ENCODE assay signal across 8 mouse cellular contexts in the genomic region with DNA sequence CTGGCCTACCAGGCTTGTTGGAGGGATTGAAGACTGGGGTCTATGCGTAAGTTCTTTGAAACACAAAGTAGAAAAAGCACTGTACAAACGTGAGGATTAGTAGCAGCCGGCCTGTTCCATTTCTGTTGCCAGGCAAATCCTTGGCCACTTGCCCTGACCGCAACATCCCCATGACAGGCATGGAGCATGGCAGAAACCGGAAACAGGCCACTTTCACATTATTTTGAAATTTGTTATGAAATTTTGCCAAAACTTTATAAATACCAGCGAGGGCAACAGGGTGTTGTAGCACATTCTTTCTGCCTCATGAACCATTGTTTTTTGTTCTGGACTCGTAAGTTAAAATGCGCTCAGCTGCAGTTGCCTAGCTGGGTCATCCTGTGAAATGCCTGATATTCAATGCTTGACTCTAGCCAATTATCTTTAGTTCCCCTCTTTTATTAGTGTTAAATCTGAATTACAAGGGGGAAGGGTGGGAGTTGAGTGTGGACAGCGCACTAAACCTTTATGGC.
DNase-seq lines count a peak whose midpoint lies in the region; ATAC-seq lines count a peak whose summit lies in the region.

No protein-coding gene starts in this region.

- no peaks in the 10 kb centered on the region for H3K27me3 ChIP-seq in intestine, embryonic 16.5 days (replicated peaks; ENCODE audit: control insufficient read depth, insufficient read depth, low read length)
- peaks cover 13% of the 10 kb centered on the region for H3K27me3 ChIP-seq in limb, embryonic 12.5 days

- H3K4me3 ChIP-seq in intestine, embryonic 16.5 days (ENCODE audit: low read length): no peak overlapping the region
- peak overlapping the region; percentile 26; the same call in 1 of the 2 replicates for H3K4me3 ChIP-seq in limb, embryonic 12.5 days (replicated peaks)

- DNase-seq in left cerebral cortex, postnatal 10 days (ENCODE audit: extremely low spot score in 1 of 2, low spot score in 2 of 2): peak; percentile 17 to 75
- DNase-seq in left cerebral cortex, adult 18-20 months (ENCODE audit: low spot score in 2 of 2): no peak
- peak; percentile 4 for DNase-seq in cerebellum, adult 11-12 months
- peak; percentile 73 for DNase-seq in gastrocnemius, postnatal 10 days
- peak; percentile 66 for DNase-seq in ovary, postnatal 14 days (ENCODE audit: low spot score)
- no peak for DNase-seq in c-Kit-positive CD71-positive TER-119-positive erythroid progenitor cells, embryonic 14.5 days (ENCODE audit: low spot score)

- no peak for ATAC-seq in intestine, embryonic 16.5 days
- no peak for ATAC-seq in limb, embryonic 12.5 days (ENCODE audit: insufficient number of reproducible peaks, insufficient read depth, low FRiP score, low TSS enrichment, low read depth)

- no peaks in the 10 kb centered on the region for H3K9me3 ChIP-seq in intestine, embryonic 16.5 days (ENCODE audit: control insufficient read depth, low read length)
- no peaks in the 10 kb centered on the region for H3K9me3 ChIP-seq in limb, embryonic 12.5 days

- H3K4me2 ChIP-seq in intestine, embryonic 16.5 days (ENCODE audit: low read depth, low read length): 0 out of 2 replicates have a peak overlapping the region, but pooled peaks have one; percentile 30
- H3K4me2 ChIP-seq in limb, embryonic 12.5 days: peak overlapping the region; percentile 52

- no peaks in the 10 kb centered on the region for H3K36me3 ChIP-seq in intestine, embryonic 16.5 days (ENCODE audit: control insufficient read depth, insufficient read depth, low read length)
- no peaks in the 10 kb centered on the region for H3K36me3 ChIP-seq in limb, embryonic 12.5 days

- no peaks in the 10 kb centered on the region for H3K4me1 ChIP-seq in intestine, embryonic 16.5 days (ENCODE audit: control insufficient read depth, insufficient read depth, low read length)
- H3K4me1 ChIP-seq in limb, embryonic 12.5 days (replicated peaks): peaks cover 14% of the 10 kb centered on the region

- 54% methylated on average over 9 of the region's 9 CpGs for WGBS in intestine, embryonic 16.5 days
- WGBS in limb, embryonic 12.5 days: 46% methylated on average over 9 of the region's 9 CpGs

- H3K9ac ChIP-seq in intestine, embryonic 16.5 days (ENCODE audit: low read depth, low read length): no peak overlapping the region
- H3K9ac ChIP-seq in limb, embryonic 12.5 days (replicated peaks): no peak overlapping the region

- peak overlapping the region; percentile 28; the same call in 1 of the 2 replicates for H3K27ac ChIP-seq in intestine, embryonic 16.5 days (ENCODE audit: low read length)
- no peak overlapping the region for H3K27ac ChIP-seq in limb, embryonic 12.5 days

- intact Hi-C loops in left cerebral cortex, postnatal 10 days (cut with DNase I): no loop called here

Comparison
In these comparisons a context has a peak if more than half of its experiments do, and no peak if none do; other contexts are left out.
1. DNase-seq: peak in left cerebral cortex, postnatal 10 days (2 of 2), cerebellum, adult 11-12 months (single experiment), gastrocnemius, postnatal 10 days (single experiment) and ovary, postnatal 14 days (single experiment); none in left cerebral cortex, adult 18-20 months (0 of 2) and c-Kit-positive CD71-positive TER-119-positive erythroid progenitor cells, embryonic 14.5 days (single experiment).